28 mouse cellular contexts compared by ENCODE assay signal in the genomic region with DNA sequence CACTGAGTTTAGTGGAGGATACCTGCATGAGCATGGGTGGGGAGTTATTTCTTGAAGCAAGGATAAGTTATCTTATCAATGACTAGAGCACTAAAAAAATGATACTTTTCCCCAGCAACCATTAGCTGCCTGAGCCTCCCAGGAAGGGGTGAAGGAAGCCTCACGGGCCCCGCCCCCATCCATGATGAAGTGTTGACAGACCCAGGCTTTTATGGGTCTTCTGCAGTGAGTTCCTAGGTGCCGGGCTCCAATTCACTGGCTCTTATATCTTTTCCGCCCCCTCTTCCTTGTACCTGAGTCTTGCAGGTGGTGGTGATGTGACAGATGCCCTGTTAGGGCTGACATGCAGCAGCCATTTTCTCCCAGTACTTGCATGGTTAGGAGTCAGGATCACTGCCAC.
DNase-seq lines count a peak whose midpoint lies in the region; ATAC-seq and TF ChIP-seq lines count a peak whose summit lies in the region.
"Had no signal": no experiment of that assay in that cellular context is flagged by ENCODE, and none has a peak within 500 bp of the region (broad histone marks: within the 10 kb centered on the region; RNA-seq: fewer than 3 reads in every experiment).

No protein-coding gene starts in this region.

- no peak for TF ChIP-seq EP300 in MEL (IDR thresholded peaks at IDR 0.05; ENCODE audit: low read depth in 1 of 2, low read length in 2 of 2)

- H3K9ac ChIP-seq in MEL (ENCODE audit: control insufficient read depth, low read depth, low read length, poor library complexity, severe bottlenecking): no peak overlapping the region
- no peak overlapping the region for H3K9ac ChIP-seq in intestine, embryonic 16.5 days (ENCODE audit: low read depth, low read length)
- H3K9ac ChIP-seq: embryonic facial prominence, embryonic 12.5 days; embryonic facial prominence, embryonic 15.5 days; forebrain, postnatal 0 days; hindbrain, embryonic 13.5 days had no signal

- no peak for TF ChIP-seq RAD21 in MEL (IDR thresholded peaks at IDR 0.05; ENCODE audit: low read depth, low read length)

- H3K4me3 ChIP-seq in megakaryocyte, embryonic 14.5 days (replicated peaks): peak overlapping the region; percentile 0
- H3K4me3 ChIP-seq in MEL (ENCODE audit: control insufficient read depth in 1 of 2, insufficient read depth in 1 of 2, low read depth in 2 of 2, low read length in 2 of 2): no peak overlapping the region
- H3K4me3 ChIP-seq in intestine, embryonic 16.5 days (ENCODE audit: low read length): no peak overlapping the region
- H3K4me3 ChIP-seq: embryonic facial prominence, embryonic 12.5 days; embryonic facial prominence, embryonic 15.5 days; gastrocnemius, adult 2 months; heart, embryonic 10.5 days; hindbrain, embryonic 10.5 days; hindbrain, embryonic 13.5 days had no signal

- H3K36me3 ChIP-seq in megakaryocyte, embryonic 14.5 days (replicated peaks; ENCODE audit: low read length): no peaks in the 10 kb centered on the region
- peaks cover 0 to 11% of the 10 kb centered on the region in 2 experiments; a peak in 2 of 4 replicates for H3K36me3 ChIP-seq in MEL (ENCODE audit: control insufficient read depth in 1 of 2, insufficient read depth in 2 of 2, low read length in 2 of 2)
- no peaks in the 10 kb centered on the region for H3K36me3 ChIP-seq in intestine, embryonic 16.5 days (ENCODE audit: control insufficient read depth, insufficient read depth, low read length)
- H3K36me3 ChIP-seq: embryonic facial prominence, embryonic 12.5 days; embryonic facial prominence, embryonic 15.5 days; G1E; heart, embryonic 10.5 days; hindbrain, embryonic 10.5 days; hindbrain, embryonic 13.5 days had no signal

- H3K4me1 ChIP-seq in megakaryocyte, embryonic 14.5 days: peaks cover 30% of the 10 kb centered on the region
- H3K4me1 ChIP-seq in MEL (ENCODE audit: control insufficient read depth in 1 of 2, insufficient read depth in 2 of 2, low read length in 2 of 2): peaks cover 0 to 10% of the 10 kb centered on the region in 2 experiments; a peak in 2 of 4 replicates
- H3K4me1 ChIP-seq in intestine, embryonic 16.5 days (ENCODE audit: control insufficient read depth, insufficient read depth, low read length): peaks cover 4% of the 10 kb centered on the region; the same call in 1 of the 2 replicates

- no peaks in the 10 kb centered on the region for H3K79me2 ChIP-seq in MEL (ENCODE audit: control insufficient read depth, insufficient read depth, low read length, poor library complexity)

- WGBS in intestine, embryonic 16.5 days: 49% methylated on average over 4 of the region's 4 CpGs

- intact Hi-C loops in left cerebral cortex, postnatal 14 days (cut with DNase I): no loop called here

- H3K4me2 ChIP-seq in intestine, embryonic 16.5 days (ENCODE audit: low read depth, low read length): no peak overlapping the region
- H3K4me2 ChIP-seq: embryonic facial prominence, embryonic 12.5 days; embryonic facial prominence, embryonic 15.5 days; hindbrain, embryonic 13.5 days had no signal

- TF ChIP-seq POLR2A in MEL (IDR thresholded peaks at IDR 0.05; ENCODE audit: control insufficient read depth in 1 of 2, insufficient read depth in 1 of 2, low read depth in 1 of 2, low read length in 2 of 2, poor library complexity in 1 of 2): no peak

- TF ChIP-seq CTCF in MEL (IDR thresholded peaks at IDR 0.05 in 2 of 3, conservative IDR thresholded peaks at IDR 0.05 in 1 of 3; ENCODE audit: control insufficient read depth in 1 of 3, insufficient read depth in 1 of 3, low read depth in 2 of 3, low read length in 3 of 3, poor library complexity in 1 of 3, severe bottlenecking in 1 of 3): no peak

- ATAC-seq in megakaryocyte, adult 5-6 weeks (ENCODE audit: poor library complexity, severe bottlenecking): no peak
- ATAC-seq in intestine, embryonic 16.5 days: peak; percentile 55; the same call in 1 of the 2 replicates
- ATAC-seq: forebrain, embryonic 14.5 days; forebrain, postnatal 0 days; hindbrain, embryonic 16.5 days had no signal

- no peaks in the 10 kb centered on the region for H3K27me3 ChIP-seq in megakaryocyte, embryonic 14.5 days (replicated peaks)
- H3K27me3 ChIP-seq in MEL (ENCODE audit: control insufficient read depth in 1 of 2, insufficient read depth in 2 of 2, low read length in 2 of 2): no peaks in the 10 kb centered on the region
- H3K27me3 ChIP-seq in intestine, embryonic 16.5 days (replicated peaks; ENCODE audit: control insufficient read depth, insufficient read depth, low read length): no peaks in the 10 kb centered on the region
- H3K27me3 ChIP-seq: CH12.LX; embryonic facial prominence, embryonic 12.5 days; embryonic facial prominence, embryonic 15.5 days; hindbrain, embryonic 13.5 days had no signal

- H3K9me3 ChIP-seq in megakaryocyte, embryonic 14.5 days: no peaks in the 10 kb centered on the region
- H3K9me3 ChIP-seq in MEL (replicated peaks; ENCODE audit: insufficient read depth, low read length): no peaks in the 10 kb centered on the region
- no peaks in the 10 kb centered on the region for H3K9me3 ChIP-seq in intestine, embryonic 16.5 days (ENCODE audit: control insufficient read depth, low read length)
- H3K9me3 ChIP-seq: embryonic facial prominence, embryonic 12.5 days; embryonic facial prominence, embryonic 15.5 days; G1E; heart, embryonic 10.5 days; hindbrain, embryonic 10.5 days; hindbrain, embryonic 13.5 days had no signal

- peak; percentile 30 for DNase-seq in heart, adult 11 months
- no peak for DNase-seq in heart, adult 9 months (ENCODE audit: low spot score in 2 of 2)
- DNase-seq in MEL (ENCODE audit: low read depth, low spot score): peak; percentile 13
- DNase-seq in left cerebral cortex, postnatal 14 days (ENCODE audit: low spot score in 2 of 2): no peak
- DNase-seq in kidney, adult 11 months: no peak
- DNase-seq: adrenal gland, adult 2 months; adrenal gland, postnatal 14 days; cerebellum, adult 11 months; cerebellum, adult 2 months; cerebellum, adult 9-11 months; cerebellum, postnatal 25 days; forebrain, postnatal 0 days; gastrocnemius, adult 2 months; gastrocnemius, postnatal 14 days; heart, adult 18-20 months; heart, postnatal 36 days had no signal

- H3K27ac ChIP-seq in MEL (ENCODE audit: control insufficient read depth, low read depth, low read length): no peak overlapping the region
- no peak overlapping the region for H3K27ac ChIP-seq in intestine, embryonic 16.5 days (ENCODE audit: low read length)
- H3K27ac ChIP-seq: embryonic facial prominence, embryonic 12.5 days; embryonic facial prominence, embryonic 15.5 days; gastrocnemius, adult 2 months; heart, embryonic 10.5 days; hindbrain, embryonic 10.5 days; hindbrain, embryonic 13.5 days had no signal

TF ChIP-seq in MEL, 35 proteins besides CTCF, POLR2A, EP300 and RAD21:
- TF ChIP-seq SMC3 (IDR thresholded peaks at IDR 0.05; ENCODE audit: low read depth, low read length) (no peak), ETS1 (IDR thresholded peaks at IDR 0.05; ENCODE audit: low read depth, low read length) (no peak), UBTF (IDR thresholded peaks at IDR 0.05; ENCODE audit: borderline replicate concordance, insufficient read depth, low read depth, low read length) (no peak)
TF ChIP-seq in MEL: peak in this region for 0.

Comparison
In these comparisons a context has a peak if more than half of its experiments do, and no peak if none do; other contexts are left out.
1. DNase-seq: peak in heart, adult 11 months (single experiment) and MEL (single experiment); none in heart, adult 9 months (0 of 2), left cerebral cortex, postnatal 14 days (0 of 2) and kidney, adult 11 months (single experiment).